Mouse (Mus musculus): Measurements from ENCODE around the gene Tdrd7. TPM values are rescaled to one million over a fixed set of nuclear protein-coding genes. Genes with fewer than 3 reads are reported as not detected.

Tdrd7 gene
- polyA plus RNA-seq, 1 experiment from 2014 or later: 28.9 TPM

- no peak overlapping the region for H3K4me2 ChIP-seq (replicated peaks; ENCODE audit: low read depth, low read length)
- ATAC-seq (peak; percentile 30; the same call in 1 of the 2 replicates), DNase-seq (ENCODE audit: low spot score) (peak; percentile 53)
- H3K36me3 ChIP-seq (ENCODE audit: insufficient read depth, low read length): no peaks in the 10 kb centered on the region
- TF ChIP-seq EP300 (IDR thresholded peaks at IDR 0.05): no peak
- TF ChIP-seq CTCF (IDR thresholded peaks at IDR 0.05): peak; percentile 77
- H3K27ac ChIP-seq (ENCODE audit: low read length): no peak overlapping the region
- H3K27me3 ChIP-seq (replicated peaks; ENCODE audit: insufficient read depth, low read length): no peaks in the 10 kb centered on the region
- no peaks in the 10 kb centered on the region for H3K9me3 ChIP-seq (ENCODE audit: low read length)
- H3K4me1 ChIP-seq (ENCODE audit: insufficient read depth, low read depth, low read length): no peaks in the 10 kb centered on the region
- no peak overlapping the region for H3K9ac ChIP-seq (replicated peaks; ENCODE audit: low read depth)
- H3K4me3 ChIP-seq (ENCODE audit: low read depth, low read length): no peak overlapping the region
- 39% methylated on average over 7 of the region's 7 CpGs for WGBS
Measured at GRCm38 (mm10) chr4:46025893-46026292, 60.8 kb downstream of the Tdrd7 start.

GRCm38 (mm10) chr4:46028224-46028623, 63.1 kb downstream of the Tdrd7 start:
- H3K27ac ChIP-seq (ENCODE audit: low read length): no peak overlapping the region
- WGBS: 46% methylated on average over 6 of the region's 6 CpGs
- H3K4me3 ChIP-seq (ENCODE audit: low read depth, low read length): no peak overlapping the region
- H3K9ac ChIP-seq (replicated peaks; ENCODE audit: low read depth): no peak overlapping the region
- no peaks in the 10 kb centered on the region for H3K4me1 ChIP-seq (ENCODE audit: insufficient read depth, low read depth, low read length)
- ATAC-seq: no peak
- TF ChIP-seq EP300 (IDR thresholded peaks at IDR 0.05) (no peak), CTCF (IDR thresholded peaks at IDR 0.05) (no peak)
- DNase-seq (ENCODE audit: low spot score): no peak
- no peaks in the 10 kb centered on the region for H3K27me3 ChIP-seq (replicated peaks; ENCODE audit: insufficient read depth, low read length)
- H3K36me3 ChIP-seq (ENCODE audit: insufficient read depth, low read length): no peaks in the 10 kb centered on the region
- no peaks in the 10 kb centered on the region for H3K9me3 ChIP-seq (ENCODE audit: low read length)
- H3K4me2 ChIP-seq (replicated peaks; ENCODE audit: low read depth, low read length): no peak overlapping the region

- no peak overlapping the region for H3K4me2 ChIP-seq (replicated peaks; ENCODE audit: low read depth, low read length)
Measured at GRCm38 (mm10) chr4:46028781-46029180, 63.6 kb downstream of the Tdrd7 start.

GRCm38 (mm10) chr4:46029552-46029951, 64.4 kb downstream of the Tdrd7 start:
- peak; percentile 66 for DNase-seq (ENCODE audit: low spot score)
- Histone ChIP-seq H3K4me1 (ENCODE audit: insufficient read depth, low read depth, low read length) (no peaks in the 10 kb centered on the region), H3K9me3 (ENCODE audit: low read length) (no peaks in the 10 kb centered on the region), H3K4me3 (ENCODE audit: low read depth, low read length) (no peak overlapping the region), H3K9ac (replicated peaks; ENCODE audit: low read depth) (no peak overlapping the region), H3K27me3 (replicated peaks; ENCODE audit: insufficient read depth, low read length) (no peaks in the 10 kb centered on the region), H3K27ac (ENCODE audit: low read length) (no peak overlapping the region), H3K36me3 (ENCODE audit: insufficient read depth, low read length) (no peaks in the 10 kb centered on the region), H3K4me2 (replicated peaks; ENCODE audit: low read depth, low read length) (no peak overlapping the region)
- TF ChIP-seq CTCF (IDR thresholded peaks at IDR 0.05) (peak; percentile 78), EP300 (IDR thresholded peaks at IDR 0.05) (no peak)
- peak; percentile 44 for ATAC-seq
- WGBS: 52% methylated on average over 9 of the region's 9 CpGs

More at GRCm38 (mm10) chr4:46028781-46029180, 63.6 kb downstream of the Tdrd7 start:
- no peaks in the 10 kb centered on the region for H3K27me3 ChIP-seq (replicated peaks; ENCODE audit: insufficient read depth, low read length)
- no peaks in the 10 kb centered on the region for H3K36me3 ChIP-seq (ENCODE audit: insufficient read depth, low read length)
- H3K9ac ChIP-seq (replicated peaks; ENCODE audit: low read depth): no peak overlapping the region
- DNase-seq (ENCODE audit: low spot score) (no peak), ATAC-seq (no peak)
- no peak overlapping the region for H3K27ac ChIP-seq (ENCODE audit: low read length)
- TF ChIP-seq CTCF (IDR thresholded peaks at IDR 0.05) (no peak), EP300 (IDR thresholded peaks at IDR 0.05) (no peak)
- H3K4me3 ChIP-seq (ENCODE audit: low read depth, low read length): no peak overlapping the region
- no peaks in the 10 kb centered on the region for H3K4me1 ChIP-seq (ENCODE audit: insufficient read depth, low read depth, low read length)
- 77% methylated on average over 4 of the region's 4 CpGs for WGBS
- no peaks in the 10 kb centered on the region for H3K9me3 ChIP-seq (ENCODE audit: low read length)

- no peak overlapping the region for H3K9ac ChIP-seq (replicated peaks; ENCODE audit: low read depth)
- no peaks in the 10 kb centered on the region for H3K4me1 ChIP-seq (ENCODE audit: insufficient read depth, low read depth, low read length)
- no peaks in the 10 kb centered on the region for H3K9me3 ChIP-seq (ENCODE audit: low read length)
- H3K4me3 ChIP-seq (ENCODE audit: low read depth, low read length): no peak overlapping the region
- H3K27ac ChIP-seq (ENCODE audit: low read length): peak overlapping the region; percentile 54; the same call in 1 of the 2 replicates
- 40% methylated on average over 9 of the region's 9 CpGs for WGBS
- no peaks in the 10 kb centered on the region for H3K36me3 ChIP-seq (ENCODE audit: insufficient read depth, low read length)
- DNase-seq (ENCODE audit: low spot score) (no peak), ATAC-seq (peak; percentile 24)
- no peaks in the 10 kb centered on the region; the same call in 1 of the 2 replicates for H3K27me3 ChIP-seq (replicated peaks; ENCODE audit: insufficient read depth, low read length)
- H3K4me2 ChIP-seq (replicated peaks; ENCODE audit: low read depth, low read length): peak overlapping the region; percentile 14; the same call in 1 of the 2 replicates
- TF ChIP-seq CTCF (IDR thresholded peaks at IDR 0.05): no peak
- TF ChIP-seq EP300 (IDR thresholded peaks at IDR 0.05): no peak
Measured at GRCm38 (mm10) chr4:46032448-46032847, 67.3 kb downstream of the Tdrd7 start.

- no peak overlapping the region for H3K9ac ChIP-seq (replicated peaks; ENCODE audit: low read depth)
- 47% methylated on average over 2 of the region's 2 CpGs for WGBS
- peak; percentile 92 for ATAC-seq
- 0 out of 2 replicates have a peak overlapping the region, but pooled peaks have one; percentile 14 for H3K4me2 ChIP-seq (replicated peaks; ENCODE audit: low read depth, low read length)
- no peaks in the 10 kb centered on the region for H3K9me3 ChIP-seq (ENCODE audit: low read length)
- DNase-seq (ENCODE audit: low spot score): peak; percentile 84
- H3K27me3 ChIP-seq (replicated peaks; ENCODE audit: insufficient read depth, low read length): no peaks in the 10 kb centered on the region; the same call in 1 of the 2 replicates
- no peaks in the 10 kb centered on the region for H3K4me1 ChIP-seq (ENCODE audit: insufficient read depth, low read depth, low read length)
- no peaks in the 10 kb centered on the region for H3K36me3 ChIP-seq (ENCODE audit: insufficient read depth, low read length)
- TF ChIP-seq CTCF (IDR thresholded peaks at IDR 0.05): 0 out of 2 replicates have a peak, but pooled peaks have one; percentile 1
- TF ChIP-seq EP300 (IDR thresholded peaks at IDR 0.05): peak; percentile 88
- H3K4me3 ChIP-seq (ENCODE audit: low read depth, low read length): no peak overlapping the region
- peak overlapping the region; percentile 54; the same call in 1 of the 2 replicates for H3K27ac ChIP-seq (ENCODE audit: low read length)
Measured at GRCm38 (mm10) chr4:46033197-46033596, 68.1 kb downstream of the Tdrd7 start.

Measured in lung, postnatal 0 days (tissue).